Mouse (Mus musculus) stomach, embryonic 14.5 days (tissue): ENCODE results near the gene Prg4. TPM values are rescaled to one million over a fixed set of nuclear protein-coding genes. Genes with fewer than 3 reads are reported as not detected.

Source experiments
- ATAC-seq: fragments of 200-750 bp; cut with Nextera tagmentation; 2 replicates; pipeline ENCODE4 v1.8.0; 2017; ENCODE audit warnings: low read depth, moderate TSS enrichment; ENCODE audit not compliant: insufficient number of reproducible peaks, insufficient read depth, low FRiP score
- H3K27ac ChIP-seq: fragments of 300-500 bp; sonication (generic); 2 replicates; pipeline ENCODE4 v1.5.1; 2014; ENCODE audit warnings: mild to moderate bottlenecking, low read length, moderate library complexity, mixed read lengths
- H3K27me3 ChIP-seq: fragments of 300-500 bp; sonication (generic); 2 replicates; pipeline ENCODE4 v1.6.1; 2014; ENCODE audit warnings: low read length, control low read depth, mixed read lengths; ENCODE audit not compliant: control insufficient read depth, insufficient read depth
- H3K36me3 ChIP-seq: fragments of 300-500 bp; sonication (generic); 2 replicates; pipeline ENCODE4 v1.6.1; 2014; ENCODE audit warnings: mild to moderate bottlenecking, control low read depth, low read length, moderate library complexity, mixed read lengths; ENCODE audit not compliant: control insufficient read depth, insufficient read depth
- H3K4me1 ChIP-seq: fragments of 300-500 bp; sonication (generic); 2 replicates; pipeline ENCODE4 v1.6.1; 2014; ENCODE audit warnings: low read length, control low read depth, mixed read lengths; ENCODE audit not compliant: control insufficient read depth, insufficient read depth
- H3K4me2 ChIP-seq: fragments of 300-500 bp; sonication (generic); replicated peaks from 2 replicates; pipeline ENCODE4 v1.6.1; 2014; ENCODE audit warnings: low read depth, low read length, control low read depth
- H3K4me3 ChIP-seq: fragments of 300-500 bp; sonication (generic); 2 replicates; pipeline ENCODE4 v1.5.1; 2014; ENCODE audit warnings: low read depth, low read length, control low read depth
- H3K9ac ChIP-seq: fragments of 300-500 bp; sonication (generic); replicated peaks from 2 replicates; pipeline ENCODE4 v1.6.1; 2014; ENCODE audit warnings: low read depth, mild to moderate bottlenecking, control low read depth, low read length, moderate library complexity, mixed read lengths
- H3K9me3 ChIP-seq: fragments of 300-500 bp; sonication (generic); 2 replicates; pipeline ENCODE4 v1.6.1; 2016; ENCODE audit warnings: low read depth, low read length, control low read depth; ENCODE audit not compliant: control insufficient read depth
- WGBS: fragments of 180-500 bp; shearing (Covaris S2); extraction: QIAGEN DNeasy Blood & Tissue Kit; methylation state at CpG from one replicate; pipeline ENCODE4 v1.1.7; 2014; 5-methylcytosine and 5-hydroxymethylcytosine counted together
- polyA plus RNA-seq: library from polyadenylated mRNA; unstranded; fragments of >200 nt; fragmentation: Nextera tagmentation; extraction: Ambion mirVana; gene quantifications from 2 replicates; pipeline ENCODE4 v1.2.1, GENCODE M21; 2014

Gene Prg4
- 0.42 and 0.71 TPM in 2 replicates for polyA plus RNA-seq

DNA sequence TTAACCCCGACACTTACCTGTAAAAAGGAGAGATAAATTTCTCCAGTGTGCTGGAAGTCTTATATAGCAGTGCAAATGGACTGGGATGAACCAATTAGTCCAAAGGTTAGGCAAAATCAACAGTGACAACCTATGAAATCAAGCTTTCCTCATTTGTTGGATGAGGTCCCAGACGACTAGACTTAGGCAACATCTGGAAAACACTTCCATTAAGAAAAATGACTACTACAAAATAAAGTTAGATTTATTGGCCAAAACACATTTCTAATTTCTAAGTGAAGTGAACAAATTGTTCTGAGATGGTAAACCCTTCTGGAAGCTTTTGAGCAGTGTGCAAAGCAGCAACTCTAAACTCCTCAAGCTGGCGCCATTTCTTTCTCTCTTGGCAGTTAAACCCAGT, at the start of gene Prg4:
Gene Prg4 (minus strand): TSS at position 34 of the 400 bp plus-strand sequence.
- WGBS, result 69% methylated on average over 3 of the region's 3 CpGs
- no peak within 1 kb of the TSS for H3K4me3 ChIP-seq
- no peak within 1 kb of the TSS for H3K9ac ChIP-seq
- H3K27ac ChIP-seq, result no peak within 1 kb of the TSS
- H3K27me3 ChIP-seq, result no peaks in the 10 kb centered on the region
- no peaks in the 10 kb centered on the region for H3K4me1 ChIP-seq
- H3K4me2 ChIP-seq, result no peak within 1 kb of the TSS
- H3K9me3 ChIP-seq, result no peaks in the 10 kb centered on the region
- no peaks in the 10 kb centered on the region for H3K36me3 ChIP-seq
- ATAC-seq, result no peak

DNA sequence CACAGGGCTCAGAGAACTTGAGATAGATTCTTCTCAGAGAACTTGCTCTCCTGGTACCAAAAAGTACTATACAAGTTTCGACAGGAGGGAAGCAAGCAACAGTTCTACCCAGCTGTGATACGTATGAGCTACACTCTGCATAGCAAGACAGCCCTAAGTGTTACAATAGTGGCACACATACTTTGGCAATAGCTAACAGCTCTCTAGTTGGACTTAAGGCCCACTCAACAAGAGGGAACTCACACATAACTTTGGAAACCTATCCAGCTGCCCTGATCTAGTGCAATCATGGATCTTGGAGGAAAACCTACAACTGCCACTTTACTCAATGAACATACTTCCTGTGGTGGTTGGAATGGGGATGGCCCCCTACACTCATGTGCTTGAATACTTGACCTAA, 47.1 kb upstream of the Prg4 start:
- H3K9ac ChIP-seq, result no peak overlapping the region
- H3K4me1 ChIP-seq, result no peaks in the 10 kb centered on the region
- H3K27me3 ChIP-seq, result no peaks in the 10 kb centered on the region
- WGBS, result 76% methylated on average over 2 of the region's 2 CpGs
- H3K4me2 ChIP-seq, result no peak overlapping the region
- no peaks in the 10 kb centered on the region for H3K36me3 ChIP-seq
- no peak overlapping the region for H3K4me3 ChIP-seq
- H3K9me3 ChIP-seq, result no peaks in the 10 kb centered on the region
- H3K27ac ChIP-seq, result no peak overlapping the region
- ATAC-seq, result no peak

DNA sequence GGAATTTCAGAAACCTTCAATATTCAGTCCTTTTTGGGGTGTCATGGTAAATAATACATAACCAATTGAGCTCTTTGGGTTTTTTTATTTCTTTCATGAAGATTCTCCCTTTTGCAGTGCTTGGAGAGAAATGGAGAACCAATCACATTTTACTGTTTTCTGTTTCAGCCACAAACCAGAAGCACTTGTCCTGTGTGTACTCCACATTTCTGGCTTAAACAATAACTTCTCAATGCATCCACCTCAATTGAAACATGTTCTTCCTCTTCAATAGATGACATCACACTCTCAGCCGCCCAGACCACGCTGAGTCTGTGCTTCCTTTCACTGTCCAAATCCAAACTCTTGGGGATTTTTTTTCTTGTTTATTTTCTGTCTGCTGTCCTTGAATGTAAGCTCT, 39.8 kb upstream of the Prg4 start:
- H3K27me3 ChIP-seq, result no peaks in the 10 kb centered on the region
- H3K4me2 ChIP-seq, result no peak overlapping the region
- no peaks in the 10 kb centered on the region for H3K4me1 ChIP-seq
- H3K9me3 ChIP-seq, result no peaks in the 10 kb centered on the region
- no peak overlapping the region for H3K27ac ChIP-seq
- no peaks in the 10 kb centered on the region for H3K36me3 ChIP-seq
- no peak for ATAC-seq
- 25% methylated on average over 2 of the region's 2 CpGs for WGBS
- H3K4me3 ChIP-seq, result no peak overlapping the region
- no peak overlapping the region for H3K9ac ChIP-seq

DNA sequence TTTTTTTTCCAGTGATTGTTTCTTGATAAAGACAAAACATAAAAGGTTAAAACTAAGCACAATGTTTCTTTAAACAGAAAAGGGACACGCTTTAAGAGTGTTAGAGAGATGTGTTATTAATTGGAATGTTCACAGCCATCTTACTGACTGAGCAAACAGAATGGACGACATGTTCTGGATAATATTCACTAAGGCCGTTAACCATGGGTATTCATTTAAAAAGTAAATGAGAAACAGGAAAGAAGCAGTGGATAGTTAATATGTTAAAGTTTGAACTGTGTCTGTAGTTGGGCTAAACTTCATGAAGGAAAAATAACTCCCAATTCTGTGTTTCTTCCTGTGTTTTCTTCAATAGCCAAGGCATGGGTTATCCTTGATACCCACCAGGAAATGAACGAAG, 37.4 kb upstream of the Prg4 start:
- H3K4me2 ChIP-seq, result no peak overlapping the region
- 78% methylated on average over 4 of the region's 4 CpGs for WGBS
- no peak overlapping the region for H3K4me3 ChIP-seq
- no peaks in the 10 kb centered on the region for H3K36me3 ChIP-seq
- H3K4me1 ChIP-seq, result no peaks in the 10 kb centered on the region
- no peaks in the 10 kb centered on the region for H3K9me3 ChIP-seq
- no peak overlapping the region for H3K9ac ChIP-seq
- H3K27me3 ChIP-seq, result no peaks in the 10 kb centered on the region
- ATAC-seq, result no peak
- no peak overlapping the region for H3K27ac ChIP-seq

DNA sequence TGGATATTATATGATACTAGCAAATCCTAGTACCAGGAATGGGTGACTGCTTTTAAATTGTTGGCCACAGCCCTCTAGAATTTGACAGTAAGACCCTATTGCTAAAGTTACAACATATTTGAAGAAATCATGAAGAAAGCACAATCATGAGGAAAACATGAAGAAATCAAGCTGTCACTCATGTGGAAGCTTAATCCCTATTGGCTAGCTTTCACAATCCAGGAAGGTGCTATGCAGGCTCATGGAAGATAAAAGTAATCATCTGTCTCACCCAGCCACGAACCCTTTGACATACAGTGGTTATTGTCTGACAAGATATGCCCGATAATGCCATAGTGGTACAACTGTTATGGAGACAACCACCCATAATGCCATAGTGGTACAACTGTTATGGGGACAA, 32.2 kb upstream of the Prg4 start:
- WGBS, result 79% methylated on average over 2 of the region's 2 CpGs
- no peak overlapping the region for H3K9ac ChIP-seq

DNA sequence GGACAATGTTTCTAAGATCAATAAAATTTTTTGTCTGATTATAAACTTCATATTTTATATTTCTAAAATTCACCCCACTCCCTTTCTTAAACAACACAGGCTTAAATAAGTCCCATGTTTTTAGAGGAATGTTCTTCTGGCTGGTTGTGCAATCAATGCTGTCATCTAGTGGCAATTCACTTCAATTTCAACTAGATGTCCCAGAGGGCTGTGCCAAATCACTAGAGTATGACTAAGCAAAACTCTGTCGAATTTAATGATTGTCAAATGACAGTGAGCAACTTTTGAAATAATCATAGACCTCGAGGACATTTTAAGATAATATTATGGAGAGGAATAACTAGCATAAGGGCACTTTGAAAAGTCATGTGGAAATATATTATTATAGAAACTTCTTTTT, 31.7 kb upstream of the Prg4 start:
- H3K4me1 ChIP-seq, result no peaks in the 10 kb centered on the region
- no peaks in the 10 kb centered on the region for H3K36me3 ChIP-seq
- ATAC-seq, result no peak
- H3K9me3 ChIP-seq, result no peaks in the 10 kb centered on the region
- no peak overlapping the region for H3K9ac ChIP-seq
- no peak overlapping the region for H3K4me2 ChIP-seq
- no peaks in the 10 kb centered on the region for H3K27me3 ChIP-seq
- H3K27ac ChIP-seq, result no peak overlapping the region
- H3K4me3 ChIP-seq, result no peak overlapping the region
- 71% methylated on average over 2 of the region's 2 CpGs for WGBS

More for the DNA sequence above, 32.2 kb upstream of the Prg4 start:
- H3K27ac ChIP-seq, result no peak overlapping the region
- H3K27me3 ChIP-seq, result no peaks in the 10 kb centered on the region
- no peaks in the 10 kb centered on the region for H3K4me1 ChIP-seq
- ATAC-seq, result no peak
- no peak overlapping the region for H3K4me2 ChIP-seq
- H3K4me3 ChIP-seq, result no peak overlapping the region
- H3K36me3 ChIP-seq, result no peaks in the 10 kb centered on the region
- no peaks in the 10 kb centered on the region for H3K9me3 ChIP-seq

DNA sequence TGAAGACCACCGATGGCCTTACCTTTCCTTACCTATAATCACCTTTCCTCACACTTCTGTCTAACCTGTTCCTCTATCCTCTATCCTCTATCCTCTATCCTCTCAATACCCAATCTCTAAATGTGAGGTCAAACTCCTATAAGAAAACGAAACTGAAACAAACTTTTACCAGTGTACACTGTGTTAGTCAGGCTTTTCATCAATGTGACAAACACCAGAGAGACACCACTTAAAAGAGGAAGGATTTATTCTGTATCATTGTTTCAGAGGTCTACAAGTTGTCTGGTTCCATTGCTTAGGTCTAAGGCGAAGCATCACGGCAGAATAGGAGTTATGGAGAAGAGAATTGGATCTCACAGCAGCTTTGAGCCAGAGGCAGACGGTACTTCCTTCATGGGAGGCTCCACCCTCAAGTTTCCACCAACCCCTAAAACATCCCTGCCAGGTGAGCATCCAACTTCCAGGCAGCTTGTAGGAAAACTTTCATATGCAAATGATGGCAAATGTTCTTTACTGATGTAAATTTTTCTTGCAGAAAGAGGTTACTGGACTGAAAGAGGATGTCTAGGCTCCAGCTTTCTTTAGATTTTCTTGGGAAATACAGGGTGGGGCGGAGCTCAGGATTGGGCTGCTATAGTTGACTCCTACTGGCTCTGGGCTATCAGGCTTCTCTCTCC, 30.8 kb upstream of the Prg4 start:
- Histone ChIP-seq H3K9ac (no peak overlapping the region), H3K36me3 (no peaks in the 10 kb centered on the region), H3K9me3 (no peaks in the 10 kb centered on the region), H3K4me3 (no peak overlapping the region), H3K27me3 (no peaks in the 10 kb centered on the region), H3K4me2 (no peak overlapping the region), H3K27ac (no peak overlapping the region), H3K4me1 (no peaks in the 10 kb centered on the region)
- 80% methylated on average over 6 of the region's 6 CpGs for WGBS
- ATAC-seq, result no peak

DNA sequence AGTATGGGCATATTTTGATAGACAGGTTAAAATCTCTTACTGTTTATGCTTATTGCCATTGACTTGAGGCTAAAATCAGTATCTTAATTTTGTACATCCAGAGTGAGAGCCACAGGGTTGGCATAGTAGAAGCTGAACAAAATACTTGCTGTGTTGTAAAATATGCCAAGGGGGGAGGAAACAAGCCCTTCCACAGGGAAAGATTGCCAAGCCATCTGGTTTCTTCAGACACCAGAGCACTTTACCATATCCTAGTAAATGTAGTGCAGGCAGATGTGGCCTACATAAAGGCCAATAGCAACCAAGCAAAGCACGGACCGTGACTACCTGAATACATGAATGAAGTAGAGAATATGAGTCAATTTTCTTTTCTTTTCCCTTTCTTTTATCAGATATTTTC, 23.2 kb upstream of the Prg4 start:
- 93% methylated on average over 2 of the region's 2 CpGs for WGBS
- no peak overlapping the region for H3K27ac ChIP-seq
- no peaks in the 10 kb centered on the region for H3K36me3 ChIP-seq
- no peak overlapping the region for H3K4me3 ChIP-seq
- H3K9ac ChIP-seq, result no peak overlapping the region
- no peaks in the 10 kb centered on the region for H3K27me3 ChIP-seq
- H3K9me3 ChIP-seq, result no peaks in the 10 kb centered on the region
- no peaks in the 10 kb centered on the region for H3K4me1 ChIP-seq
- no peak for ATAC-seq
- H3K4me2 ChIP-seq, result no peak overlapping the region

DNA sequence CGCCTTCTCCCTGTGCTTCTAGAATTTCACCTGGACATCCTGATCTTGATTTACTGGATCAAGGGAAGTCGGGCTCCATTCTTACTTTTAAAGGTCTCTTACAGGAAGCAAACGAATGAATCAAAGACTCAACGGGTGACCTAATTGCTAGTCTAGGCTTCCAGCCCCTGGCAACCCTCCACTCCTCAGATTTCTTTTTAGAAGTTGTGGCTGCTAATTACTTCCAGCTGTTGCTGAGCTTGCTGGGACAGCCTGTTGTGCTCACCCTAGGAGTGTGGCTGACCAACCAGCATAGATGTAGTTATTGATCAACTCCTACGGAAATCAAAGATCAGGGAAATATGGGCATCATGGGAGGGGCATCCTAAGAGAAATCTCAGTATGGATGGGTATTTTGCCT, 14.7 kb upstream of the Prg4 start:
- Histone ChIP-seq H3K27me3 (no peaks in the 10 kb centered on the region), H3K36me3 (no peaks in the 10 kb centered on the region), H3K4me1 (no peaks in the 10 kb centered on the region), H3K9ac (no peak overlapping the region), H3K27ac (no peak overlapping the region), H3K4me2 (no peak overlapping the region), H3K9me3 (no peaks in the 10 kb centered on the region), H3K4me3 (no peak overlapping the region)
- WGBS, result 72% methylated on average over 5 of the region's 5 CpGs
- ATAC-seq, result no peak
